Mouse (Mus musculus): ENCODE measurements around the gene Ssxb2. TPM values are rescaled to one million over a fixed set of nuclear protein-coding genes. Genes with fewer than 3 reads are reported as not detected.
"Not testable (repeated sequence)": the region's sequence is repeated elsewhere in the genome, so short reads cannot be mapped to it uniquely, and the experiment has no call there.

Gene Ssxb2
- total RNA-seq (2021): not detected
- long read RNA-seq, experiment 1: 0 reads
- long read RNA-seq, experiment 2: 0 reads

GRCm38 (mm10) chrX:8461626-8462025 lies at the start of gene Ssxb2:
Gene Ssxb2, minus strand, starts transcription at chrX:8461726.
- not testable (repeated sequence) for DNase-seq (ENCODE audit: low spot score in 2 of 2)

GRCm38 (mm10) chrX:8413005-8413404 lies 48.5 kb downstream of the Ssxb2 start, which contains the start of gene Ssxb1:
Gene Ssxb1, plus strand, starts transcription at chrX:8413305.
- not testable (repeated sequence) for DNase-seq (ENCODE audit: low spot score in 2 of 2)

Other genes with a start within 250 kb of the Ssxb2 start
- 10 to 100 TPM; 13.4 to 14.8 TPM for gene Ftsj1, start 209.3 kb downstream of the Ssxb2 start, total RNA-seq (2021)
- under 1 TPM in 1 of 2 experiments, not detected in 1; 0.36 TPM for gene Slc38a5, start 190.6 kb downstream of the Ssxb2 start, total RNA-seq (2021)
- gene Ssxb10, start 134.3 kb downstream of the Ssxb2 start, total RNA-seq (2021): not detected
- gene Ssxb9, start 94.7 kb downstream of the Ssxb2 start, total RNA-seq (2021): not detected
- gene Ssxb1, start 48.4 kb downstream of the Ssxb2 start, total RNA-seq (2021): not detected
- not detected for gene Gm14459, start 63.2 kb upstream of the Ssxb2 start, total RNA-seq (2021)
- gene Ssxb6, start 86.5 kb upstream of the Ssxb2 start, total RNA-seq (2021): not detected
- gene Ssxb3, start 130.1 kb upstream of the Ssxb2 start, total RNA-seq (2021): not detected
- gene Ssxb8, start 229.1 kb upstream of the Ssxb2 start, total RNA-seq (2021): not detected